Mouse (Mus musculus) forebrain, embryonic 11.5 days (tissue): ENCODE measurements at regions not wholly inside any gene's neighbourhood (a gene's known extent, or its start where the extent isn't known, plus 50 kb on each side); places are given as distances from the start of the nearest gene placed in this dataset.
A peak's percentile ranks its signal among the peaks of the same experiment; 100 is the strongest.
"Not testable (repeated sequence)": the region's sequence is repeated elsewhere in the genome, so short reads cannot be mapped to it uniquely, and the experiment has no call there.

ENCODE experiments used
- ATAC-seq: fragments of 200-750 bp; cut with Nextera tagmentation; replicated peaks from 2 replicates; pipeline ENCODE4 v1.8.0; 2017; ENCODE audit warnings: moderate TSS enrichment; ENCODE audit not compliant: low FRiP score
- DNase-seq: peaks from one replicate; pipeline ENCODE4 v3.0.0-alpha.2; 2017; ENCODE audit warnings: low spot score
- H3K27ac ChIP-seq: fragments of 300-500 bp; sonication (generic); 2 replicates; pipeline ENCODE4 v1.5.1; 2014; ENCODE audit warnings: low read depth, low read length
- H3K27me3 ChIP-seq: fragments of 300-500 bp; sonication (generic); 2 replicates; pipeline ENCODE4 v1.6.1; 2014; ENCODE audit warnings: mild to moderate bottlenecking, low read length, mixed read lengths; ENCODE audit not compliant: control insufficient read depth, insufficient read depth
- H3K36me3 ChIP-seq: fragments of 300-500 bp; sonication (generic); 2 replicates; pipeline ENCODE4 v1.6.1; 2014; ENCODE audit warnings: mild to moderate bottlenecking, low read length, moderate library complexity, mixed read lengths; ENCODE audit not compliant: control insufficient read depth, insufficient read depth
- H3K4me1 ChIP-seq: fragments of 300-500 bp; sonication (generic); replicated peaks from 2 replicates; pipeline ENCODE4 v1.6.1; 2014; ENCODE audit warnings: low read length, mixed read lengths; ENCODE audit not compliant: control insufficient read depth, insufficient read depth
- H3K4me2 ChIP-seq: fragments of 300-500 bp; sonication (generic); 2 replicates; pipeline ENCODE4 v1.6.1; 2014; ENCODE audit warnings: low read depth, mild to moderate bottlenecking, low read length, moderate library complexity, mixed read lengths; ENCODE audit not compliant: severe bottlenecking
- H3K4me3 ChIP-seq: fragments of 300-500 bp; sonication (generic); 2 replicates; pipeline ENCODE4 v1.5.1; 2014; ENCODE audit warnings: low read depth, low read length
- H3K9ac ChIP-seq: fragments of 300-500 bp; sonication (generic); 2 replicates; pipeline ENCODE4 v1.6.1; 2014; ENCODE audit warnings: low read length
- H3K9me3 ChIP-seq: fragments of 300-500 bp; sonication (generic); 2 replicates; pipeline ENCODE4 v1.6.1; 2016; ENCODE audit warnings: low read length, mixed read lengths; ENCODE audit not compliant: control insufficient read depth
- WGBS: fragments of 180-500 bp; shearing (Covaris S2); extraction: QIAGEN DNeasy Blood & Tissue Kit; methylation state at CpG from one replicate; pipeline ENCODE4 v1.1.7; 2014; 5-methylcytosine and 5-hydroxymethylcytosine counted together

- Histone ChIP-seq H3K4me1 (0 out of 2 replicates have a peak, but pooled peaks cover 2% of the 10 kb centered on the region), H3K4me3 (no peak overlapping the region), H3K9me3 (no peaks in the 10 kb centered on the region), H3K9ac (no peak overlapping the region), H3K27ac (no peak overlapping the region), H3K27me3 (no peaks in the 10 kb centered on the region), H3K4me2 (no peak overlapping the region), H3K36me3 (no peaks in the 10 kb centered on the region)
- DNase-seq (no peak), ATAC-seq (no peak)
- WGBS, result 84% methylated on average over 3 of the region's 3 CpGs
These were observed 57.1 kb downstream of the Ccdc54 start for GRCm38 (mm10) chr16:50533881-50534280.

GRCm38 (mm10) chr16:50529511-50530416 is 61.2 kb downstream of the Ccdc54 start:
- Histone ChIP-seq H3K27me3 (no peaks in the 10 kb centered on the region), H3K4me3 (peak overlapping the region; percentile 60), H3K9ac (peak overlapping the region; percentile 87), H3K9me3 (no peaks in the 10 kb centered on the region), H3K27ac (no peak overlapping the region; the same call in 1 of the 2 replicates), H3K36me3 (no peaks in the 10 kb centered on the region), H3K4me1 (peaks cover 2% of the 10 kb centered on the region; the same call in 1 of the 2 replicates), H3K4me2 (peak overlapping the region; percentile 76)
- under 1% methylated on average over 46 of the region's 46 CpGs for WGBS
- DNase-seq (peak; percentile 94), ATAC-seq (peak; percentile 70)

GRCm38 (mm10) chr16:50528677-50529510 is 62.1 kb downstream of the Ccdc54 start:
- Histone ChIP-seq H3K4me2 (peak overlapping the region; percentile 76), H3K27ac (peak overlapping the region; percentile 72), H3K9ac (peak overlapping the region; percentile 87), H3K4me3 (peak overlapping the region; percentile 60), H3K4me1 (peaks cover 4% of the 10 kb centered on the region; the same call in 1 of the 2 replicates), H3K36me3 (no peaks in the 10 kb centered on the region), H3K27me3 (no peaks in the 10 kb centered on the region), H3K9me3 (no peaks in the 10 kb centered on the region)
- ATAC-seq (peak; percentile 77), DNase-seq (peak; percentile 86)
- WGBS, result under 1% methylated on average over 75 of the region's 81 CpGs

- Histone ChIP-seq H3K4me2 (peak overlapping the region; percentile 76), H3K4me1 (peaks cover 4% of the 10 kb centered on the region; the same call in 1 of the 2 replicates), H3K9ac (peak overlapping the region; percentile 87), H3K9me3 (no peaks in the 10 kb centered on the region), H3K27ac (peak overlapping the region; percentile 72; the same call in 1 of the 2 replicates), H3K4me3 (peak overlapping the region; percentile 60), H3K27me3 (no peaks in the 10 kb centered on the region), H3K36me3 (no peaks in the 10 kb centered on the region)
- peak; percentile 36; the same call in 1 of the 2 replicates for ATAC-seq
- 2% methylated on average over 9 of the region's 9 CpGs for WGBS
- DNase-seq, result no peak
These were observed 62.6 kb downstream of the Ccdc54 start for GRCm38 (mm10) chr16:50528355-50528676.

GRCm38 (mm10) chr16:50526930-50527329 is 64.0 kb downstream of the Ccdc54 start:
- H3K27ac ChIP-seq, ATAC-seq: not testable (repeated sequence)

GRCm38 (mm10) chr16:50525934-50526366 is 65.0 kb downstream of the Ccdc54 start:
- no peak overlapping the region for H3K27ac ChIP-seq
- 92% methylated on average over 11 of the region's 11 CpGs for WGBS
- H3K4me2 ChIP-seq, result no peak overlapping the region

More at GRCm38 (mm10) chr16:50526930-50527329, 64.0 kb downstream of the Ccdc54 start:
- DNase-seq, H3K27me3 ChIP-seq, H3K4me3 ChIP-seq, H3K9me3 ChIP-seq, H3K9ac ChIP-seq, H3K36me3 ChIP-seq, H3K4me1 ChIP-seq, H3K4me2 ChIP-seq: not testable (repeated sequence)
- 77% methylated on average over 5 of the region's 5 CpGs for WGBS

GRCm38 (mm10) chr16:50525504-50525903 is 65.5 kb downstream of the Ccdc54 start:
- ATAC-seq (no peak), DNase-seq (no peak)
- Histone ChIP-seq H3K9ac (no peak overlapping the region), H3K4me1 (peaks cover 4% of the 10 kb centered on the region; the same call in 1 of the 2 replicates), H3K4me2 (no peak overlapping the region), H3K27ac (no peak overlapping the region), H3K9me3 (no peaks in the 10 kb centered on the region), H3K4me3 (no peak overlapping the region), H3K36me3 (no peaks in the 10 kb centered on the region), H3K27me3 (no peaks in the 10 kb centered on the region)
- WGBS, result 90% methylated on average over 9 of the region's 9 CpGs

More at GRCm38 (mm10) chr16:50525934-50526366, 65.0 kb downstream of the Ccdc54 start:
- DNase-seq (no peak), ATAC-seq (no peak)
- no peaks in the 10 kb centered on the region for H3K9me3 ChIP-seq
- H3K36me3 ChIP-seq, result no peaks in the 10 kb centered on the region
- no peak overlapping the region for H3K9ac ChIP-seq
- H3K27me3 ChIP-seq, result no peaks in the 10 kb centered on the region
- no peak overlapping the region for H3K4me3 ChIP-seq
- H3K4me1 ChIP-seq, result peaks cover 4% of the 10 kb centered on the region; the same call in 1 of the 2 replicates

GRCm38 (mm10) chr16:50519610-50520009 is 71.3 kb downstream of the Ccdc54 start:
- no peak for ATAC-seq
- H3K27ac ChIP-seq, result no peak overlapping the region
- H3K4me2 ChIP-seq, result no peak overlapping the region
- no peak for DNase-seq
- H3K4me1 ChIP-seq, result peaks cover 2% of the 10 kb centered on the region; the same call in 1 of the 2 replicates
- no peaks in the 10 kb centered on the region for H3K9me3 ChIP-seq
- H3K36me3 ChIP-seq, result no peaks in the 10 kb centered on the region
- no peak overlapping the region for H3K9ac ChIP-seq
- H3K27me3 ChIP-seq, result no peaks in the 10 kb centered on the region
- no peak overlapping the region for H3K4me3 ChIP-seq
- 83% methylated on average over 10 of the region's 10 CpGs for WGBS
